8 mouse cellular contexts compared by ENCODE assay signal in genomic region chr10:95563851-95564845, GRCm38 (mm10). TPM values are rescaled to one million over a fixed set of nuclear protein-coding genes. Genes with fewer than 3 reads are reported as not detected.
DNase-seq lines count a peak whose midpoint lies in the region; ATAC-seq lines count a peak whose summit lies in the region.

Nudt4 (minus strand) TSS chr10:95564146.

- no peaks in the 10 kb centered on the region for H3K9me3 ChIP-seq in embryonic facial prominence, embryonic 11.5 days (replicated peaks; ENCODE audit: control insufficient read depth, low read length)
- no peaks in the 10 kb centered on the region for H3K9me3 ChIP-seq in limb, embryonic 13.5 days
- no peaks in the 10 kb centered on the region for H3K9me3 ChIP-seq in midbrain, embryonic 16.5 days (replicated peaks; ENCODE audit: control insufficient read depth, low read length, poor library complexity, severe bottlenecking)

- peak within 1 kb of the TSS; percentile 98 for H3K4me3 ChIP-seq in embryonic facial prominence, embryonic 11.5 days (ENCODE audit: low read depth, low read length)
- peak within 1 kb of the TSS; percentile 95 for H3K4me3 ChIP-seq in limb, embryonic 13.5 days
- H3K4me3 ChIP-seq in midbrain, embryonic 16.5 days (ENCODE audit: low read depth, low read length), result peak within 1 kb of the TSS; percentile 66

- peak; percentile 89 for ATAC-seq in embryonic facial prominence, embryonic 11.5 days (replicated peaks; ENCODE audit: insufficient number of reproducible peaks, low FRiP score, low TSS enrichment, low read depth)
- peak; percentile 91 for ATAC-seq in limb, embryonic 13.5 days (ENCODE audit: low FRiP score, low read depth)
- peak; percentile 94 for ATAC-seq in midbrain, embryonic 16.5 days

- peak within 1 kb of the TSS; percentile 96 for H3K9ac ChIP-seq in embryonic facial prominence, embryonic 11.5 days (replicated peaks; ENCODE audit: low read length)
- peak within 1 kb of the TSS; percentile 97 for H3K9ac ChIP-seq in limb, embryonic 13.5 days
- H3K9ac ChIP-seq in midbrain, embryonic 16.5 days (ENCODE audit: low read depth, low read length), result peak within 1 kb of the TSS; percentile 74

- H3K4me2 ChIP-seq in embryonic facial prominence, embryonic 11.5 days (ENCODE audit: low read depth, low read length), result peak within 1 kb of the TSS; percentile 71
- peak within 1 kb of the TSS; percentile 85 for H3K4me2 ChIP-seq in limb, embryonic 13.5 days (replicated peaks)
- H3K4me2 ChIP-seq in midbrain, embryonic 16.5 days (ENCODE audit: low read length), result peak within 1 kb of the TSS; percentile 80

- peak; percentile 81 for DNase-seq in layer of hippocampus, adult 11-12 months (ENCODE audit: low spot score)
- DNase-seq in layer of hippocampus, adult 9-10 months (ENCODE audit: low spot score), result no peak
- DNase-seq in embryonic facial prominence, embryonic 11.5 days (ENCODE audit: low spot score), result peak; percentile 96
- peak; percentile 99 for DNase-seq in heart, adult 11 months
- DNase-seq in kidney, adult 18-20 months, result peak; percentile 90
- DNase-seq in spleen, postnatal 14 days (ENCODE audit: low spot score in 2 of 2), result peak; percentile 81 to 85

- H3K27ac ChIP-seq in embryonic facial prominence, embryonic 11.5 days (replicated peaks; ENCODE audit: low read depth, low read length), result peak within 1 kb of the TSS; percentile 88
- peak within 1 kb of the TSS; percentile 85 for H3K27ac ChIP-seq in limb, embryonic 13.5 days
- H3K27ac ChIP-seq in midbrain, embryonic 16.5 days (ENCODE audit: low read length), result peak within 1 kb of the TSS; percentile 90

- WGBS in embryonic facial prominence, embryonic 11.5 days, result 2% methylated on average over 70 of the region's 97 CpGs
- 2% methylated on average over 82 of the region's 97 CpGs for WGBS in limb, embryonic 13.5 days
- 1% methylated on average over 48 of the region's 97 CpGs for WGBS in midbrain, embryonic 16.5 days

- no peaks in the 10 kb centered on the region for H3K36me3 ChIP-seq in embryonic facial prominence, embryonic 11.5 days (replicated peaks; ENCODE audit: control insufficient read depth, insufficient read depth, low read depth, low read length)
- peaks cover 10% of the 10 kb centered on the region; the same call in 1 of the 2 replicates for H3K36me3 ChIP-seq in limb, embryonic 13.5 days
- H3K36me3 ChIP-seq in midbrain, embryonic 16.5 days (ENCODE audit: control insufficient read depth, insufficient read depth, low read length), result no peaks in the 10 kb centered on the region

- H3K27me3 ChIP-seq in embryonic facial prominence, embryonic 11.5 days (ENCODE audit: control insufficient read depth, insufficient read depth, low read length), result no peaks in the 10 kb centered on the region
- H3K27me3 ChIP-seq in limb, embryonic 13.5 days, result no peaks in the 10 kb centered on the region
- no peaks in the 10 kb centered on the region for H3K27me3 ChIP-seq in midbrain, embryonic 16.5 days (ENCODE audit: control insufficient read depth, insufficient read depth, low read depth, low read length)

- H3K4me1 ChIP-seq in embryonic facial prominence, embryonic 11.5 days (ENCODE audit: control insufficient read depth, insufficient read depth, low read length), result peaks cover 4% of the 10 kb centered on the region; the same call in 1 of the 2 replicates
- H3K4me1 ChIP-seq in limb, embryonic 13.5 days, result peaks cover 34% of the 10 kb centered on the region
- peaks cover 19% of the 10 kb centered on the region for H3K4me1 ChIP-seq in midbrain, embryonic 16.5 days (ENCODE audit: control insufficient read depth, insufficient read depth, low read length)

RNA-seq across cellular contexts. Expression of gene Nudt4, which starts in this region (rescaled TPM):
- polyA plus RNA-seq in embryonic facial prominence, embryonic 11.5 days (2014; fragmentation: Nextera tagmentation; extraction: Ambion mirVana), result 132 and 142 TPM in 2 replicates
- polyA plus RNA-seq in limb, embryonic 13.5 days (2015; fragmentation: Nextera tagmentation; extraction: Ambion mirVana), result 92.0 and 98.6 TPM in 2 replicates
- 59.9 and 61.0 TPM in 2 replicates for polyA plus RNA-seq in midbrain, embryonic 16.5 days (2015; fragmentation: Nextera tagmentation; extraction: Ambion mirVana)
